Mouse (Mus musculus): Measurements from ENCODE around the gene Nhp2.
"Not testable (repeated sequence)": the region's sequence is repeated elsewhere in the genome, so short reads cannot be mapped to it uniquely, and the experiment has no call there.

Gene Nhp2

GRCm38 (mm10) chr11:51658291-51658690 lies 38.8 kb downstream of the Nhp2 start:
- DNase-seq (ENCODE audit: low spot score in 2 of 2) = no peak

- DNase-seq (ENCODE audit: low spot score in 2 of 2) = peak in 1 of 2 experiments; percentile 55
Observed at GRCm38 (mm10) chr11:51658705-51659104, 39.2 kb downstream of the Nhp2 start.

- no peak for DNase-seq (ENCODE audit: low spot score in 2 of 2)
Observed at GRCm38 (mm10) chr11:51661867-51662365, 42.4 kb downstream of the Nhp2 start.

- DNase-seq (ENCODE audit: low spot score in 2 of 2) = no peak
Observed at GRCm38 (mm10) chr11:51662632-51663031, 43.1 kb downstream of the Nhp2 start.

GRCm38 (mm10) chr11:51664747-51665146 lies 45.2 kb downstream of the Nhp2 start:
- DNase-seq (ENCODE audit: low spot score in 2 of 2) = not testable (repeated sequence)

GRCm38 (mm10) chr11:51670846-51671245 lies 51.3 kb downstream of the Nhp2 start:
- no peak for DNase-seq (ENCODE audit: low spot score in 2 of 2)

GRCm38 (mm10) chr11:51671376-51671775 lies 51.8 kb downstream of the Nhp2 start:
- no peak for DNase-seq (ENCODE audit: low spot score in 2 of 2)

- no peak for DNase-seq (ENCODE audit: low spot score in 2 of 2)
Observed at GRCm38 (mm10) chr11:51673291-51673690, 53.8 kb downstream of the Nhp2 start.
